Mouse (Mus musculus) CD4-positive, CD25-positive, alpha-beta regulatory T cell, adult 2 months (primary cell): Measurements from ENCODE around the gene Gm47969.
"Not testable (repeated sequence)": the region's sequence is repeated elsewhere in the genome, so short reads cannot be mapped to it uniquely, and the experiment has no call there.

Experiments
- DNase-seq: peaks from one replicate; pipeline ENCODE4 v3.0.0-alpha.2; 2012; ENCODE audit warnings: low read depth, low spot score

The Gm47969 gene

GRCm38 (mm10) chr1:83044882-83045427 is at the start of gene Gm47969:
Gm47969 (plus strand) TSS chr1:83044932.
- peak; percentile 6 for DNase-seq

- DNase-seq: not testable (repeated sequence)
Measured at GRCm38 (mm10) chr1:83000306-83000705, 44.4 kb upstream of the Gm47969 start, which contains the start of gene Gm47959. Gm47959 (plus strand) TSS chr1:83000548.

GRCm38 (mm10) chr1:83006218-83007179 is 38.2 kb upstream of the Gm47969 start:
- peak; percentile 78 for DNase-seq

DNA sequence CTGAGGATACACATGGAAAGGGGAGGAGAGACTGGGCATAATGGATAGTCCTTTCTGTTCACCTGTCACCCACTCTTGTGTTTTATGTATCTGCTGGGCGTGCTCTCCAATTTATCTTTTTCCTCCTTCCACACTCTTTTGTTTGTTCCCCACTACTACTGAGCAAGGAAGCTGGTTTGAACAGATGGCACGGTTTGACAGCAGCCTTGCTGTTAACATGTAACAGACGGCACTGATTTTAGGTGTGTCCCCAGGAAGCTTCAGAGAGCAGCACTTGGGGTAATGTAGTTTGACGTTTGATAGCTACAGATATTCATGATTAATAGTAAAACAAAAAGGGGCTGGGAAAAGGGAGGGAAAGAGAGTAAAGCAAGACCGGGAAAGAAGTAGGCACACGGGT is 37.3 kb upstream of the Gm47969 start:
- DNase-seq: no peak

DNA sequence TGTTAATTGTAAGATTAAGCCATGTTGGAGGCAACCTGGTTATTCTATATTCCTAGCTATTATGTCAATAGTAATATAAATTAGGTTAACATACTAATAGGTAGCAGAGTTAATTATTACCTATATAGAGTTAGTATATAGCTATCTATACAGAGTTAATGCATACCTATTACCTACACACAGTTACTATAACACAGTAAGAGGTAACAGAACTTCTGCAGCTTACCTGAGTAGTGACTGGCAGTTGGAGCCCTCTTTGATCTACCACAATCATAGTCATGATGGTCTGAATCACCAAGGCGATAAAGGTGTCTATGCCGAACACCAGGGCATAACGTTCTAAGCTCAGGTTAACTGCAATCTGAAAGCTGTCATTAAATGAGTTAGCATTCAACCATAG is 30.3 kb upstream of the Gm47969 start:
- no peak for DNase-seq

DNA sequence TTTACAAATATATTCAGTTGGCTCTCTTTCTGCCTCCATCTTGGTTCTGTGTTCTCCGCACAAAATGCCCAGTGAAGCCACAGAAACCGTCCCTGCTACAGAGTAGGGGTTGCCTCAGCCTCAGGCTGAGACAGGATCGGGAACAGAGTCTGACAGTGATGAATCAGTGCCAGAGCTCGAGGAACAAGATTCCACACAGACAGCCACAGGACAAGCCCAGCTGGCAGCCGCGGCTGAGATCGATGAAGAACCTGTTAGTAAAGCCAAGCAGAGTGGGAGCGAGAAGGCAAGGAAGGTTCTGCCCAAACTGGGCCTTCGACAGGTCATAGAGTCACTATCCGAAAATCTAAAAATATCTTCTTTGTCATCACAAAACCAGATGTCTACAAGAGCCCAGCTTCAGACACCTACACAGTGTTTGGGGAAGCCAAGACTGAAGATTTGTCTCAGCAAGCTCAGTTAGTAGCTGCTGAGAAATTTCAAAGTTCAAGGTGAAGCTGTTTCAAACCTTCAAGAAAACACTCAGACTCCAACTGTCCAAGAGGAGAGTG is 29.3 kb upstream of the Gm47969 start:
- no peak for DNase-seq

DNA sequence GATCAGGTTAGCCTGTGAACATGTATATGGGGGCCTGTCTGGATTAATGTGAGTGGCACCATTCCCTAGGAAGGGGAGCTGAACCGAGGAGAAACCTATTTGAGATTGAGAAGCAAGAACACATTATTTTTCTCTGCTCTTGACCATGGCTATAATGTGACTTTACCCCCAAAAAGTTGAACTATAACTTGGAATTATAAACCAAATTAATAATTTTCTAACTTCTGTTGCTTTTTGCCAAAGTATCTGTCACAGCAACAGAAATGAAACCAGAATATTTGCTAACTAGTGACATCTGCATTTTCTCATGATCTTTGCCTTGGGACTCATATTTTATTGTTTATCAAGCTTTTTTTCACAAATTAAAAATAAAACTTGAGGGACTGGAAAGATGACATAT is 28.2 kb upstream of the Gm47969 start:
- no peak for DNase-seq

GRCm38 (mm10) chr1:83031950-83032349 is 12.8 kb upstream of the Gm47969 start:
- DNase-seq: no peak

DNA sequence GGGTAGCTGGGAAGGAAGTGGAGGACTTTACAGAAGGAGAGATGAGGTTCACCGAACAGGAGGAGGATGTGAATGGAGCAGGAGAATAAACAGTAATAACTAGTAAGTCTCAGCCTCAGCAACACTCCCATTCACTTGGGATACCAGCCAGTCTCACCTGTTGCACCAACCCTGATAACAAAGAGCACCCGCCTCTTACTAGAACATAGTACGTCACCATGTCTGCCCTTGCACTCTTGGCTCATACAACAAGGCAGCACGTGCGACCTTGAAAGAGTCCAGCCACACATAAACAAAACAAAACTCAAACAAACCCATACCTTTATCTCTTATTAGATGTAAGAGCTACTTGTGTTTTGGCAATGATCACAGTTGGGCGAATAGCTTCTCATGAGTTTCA is 12.2 kb upstream of the Gm47969 start:
- no peak for DNase-seq

GRCm38 (mm10) chr1:83034509-83034908 is 10.2 kb upstream of the Gm47969 start:
- no peak for DNase-seq

GRCm38 (mm10) chr1:83036892-83037667 is 7.7 kb upstream of the Gm47969 start:
- DNase-seq: no peak

GRCm38 (mm10) chr1:83038109-83038672 is 6.5 kb upstream of the Gm47969 start, which contains the start of gene Slc19a3:
Slc19a3 (minus strand) TSS chr1:83038448.
- DNase-seq: peak; percentile 9

DNA sequence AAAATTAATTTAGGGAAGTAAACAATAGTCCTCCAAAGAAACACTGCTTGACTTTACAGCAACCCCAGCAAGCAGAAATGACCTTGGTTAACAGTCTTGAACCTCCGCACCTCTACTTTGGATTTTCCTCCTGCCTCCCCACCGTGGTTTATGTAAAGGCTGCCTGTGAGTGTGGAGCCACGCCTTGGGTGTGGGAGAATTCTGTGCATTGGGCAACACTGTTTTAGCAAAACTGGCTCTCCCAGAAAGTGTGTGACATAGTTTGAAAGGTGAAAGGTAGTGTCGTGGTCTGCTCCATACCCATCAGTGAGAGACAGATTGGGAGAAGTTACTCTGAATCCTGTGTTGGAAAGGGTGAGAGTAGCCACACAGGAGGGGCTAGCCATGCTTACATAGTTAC is 5.7 kb upstream of the Gm47969 start:
- DNase-seq: no peak

- no peak for DNase-seq
Measured at GRCm38 (mm10) chr1:83042380-83042779, 2.4 kb upstream of the Gm47969 start, which contains the start of gene Krtap28-10. Krtap28-10 (minus strand) TSS chr1:83042480.

- no peak for DNase-seq
Measured at GRCm38 (mm10) chr1:83058481-83058880, 13.7 kb downstream of the Gm47969 start.

- no peak for DNase-seq
Measured at GRCm38 (mm10) chr1:83059278-83059677, 14.5 kb downstream of the Gm47969 start, which contains the start of gene A030005K14Rik. A030005K14Rik (minus strand) TSS chr1:83059378.

- DNase-seq: no peak
Measured at GRCm38 (mm10) chr1:83060643-83061042, 15.9 kb downstream of the Gm47969 start, which contains the start of gene Krtap28-13. Krtap28-13 (plus strand) TSS chr1:83060930.

GRCm38 (mm10) chr1:83064851-83065250 is 20.1 kb downstream of the Gm47969 start:
- peak; percentile 57 for DNase-seq

- DNase-seq: no peak
Measured at GRCm38 (mm10) chr1:83066577-83066976, 21.8 kb downstream of the Gm47969 start.

DNA sequence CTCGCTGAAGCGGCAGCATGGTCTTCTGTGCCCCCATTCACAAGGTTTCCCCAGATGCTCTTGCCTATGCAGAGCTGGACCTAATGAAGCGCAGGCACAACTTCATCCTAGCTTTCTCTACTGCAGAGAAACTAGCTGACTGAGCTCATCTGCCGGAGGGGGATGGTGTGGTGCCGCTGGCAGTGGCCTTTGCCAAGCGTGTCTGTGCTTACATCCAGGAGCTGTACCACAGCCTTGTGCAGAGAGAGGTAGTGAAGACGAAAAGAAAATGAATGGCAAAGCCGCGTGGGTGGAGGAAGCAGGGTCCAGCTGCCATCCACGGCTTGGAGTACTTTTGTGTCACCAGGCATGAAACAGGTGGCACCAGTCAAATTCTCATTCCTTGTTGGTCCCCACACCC is 22.5 kb downstream of the Gm47969 start:
- no peak for DNase-seq

DNA sequence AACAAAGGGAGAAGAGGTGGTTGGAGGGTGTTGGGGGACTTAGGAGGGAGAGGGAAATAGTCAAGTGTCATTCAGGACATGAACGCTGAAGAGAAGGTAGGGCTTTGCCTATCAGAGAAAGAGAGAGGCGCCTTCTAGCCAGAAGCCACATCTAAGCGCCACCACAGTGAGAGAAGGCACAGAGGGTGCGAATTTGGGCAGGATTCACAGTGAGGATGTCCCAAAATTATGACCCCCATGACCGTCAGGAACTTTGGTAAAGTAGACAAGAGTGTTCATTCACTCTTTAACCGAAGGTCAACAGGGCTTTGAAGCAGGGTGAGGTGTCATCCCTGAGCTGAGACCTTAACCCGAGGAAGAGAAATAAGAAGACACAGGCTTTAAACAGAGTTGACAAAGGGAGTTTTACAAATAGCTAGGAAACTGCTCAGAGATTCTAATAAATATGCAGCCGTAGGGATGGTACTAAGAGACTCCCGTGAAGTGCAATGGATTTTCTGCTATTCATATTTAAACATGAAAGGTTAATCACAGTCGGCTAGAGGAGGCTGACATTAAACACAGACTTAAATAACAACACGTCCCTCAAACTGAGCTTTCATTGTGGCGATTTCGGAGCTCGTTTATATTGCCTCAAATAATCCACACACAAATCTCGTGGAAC is 30.9 kb downstream of the Gm47969 start:
- DNase-seq: no peak
